Mouse (Mus musculus): ENCODE data around the gene Wipi1.
"Not testable (repeated sequence)": the region's sequence is repeated elsewhere in the genome, so short reads cannot be mapped to it uniquely, and the experiment has no call there.

Gene Wipi1

DNA sequence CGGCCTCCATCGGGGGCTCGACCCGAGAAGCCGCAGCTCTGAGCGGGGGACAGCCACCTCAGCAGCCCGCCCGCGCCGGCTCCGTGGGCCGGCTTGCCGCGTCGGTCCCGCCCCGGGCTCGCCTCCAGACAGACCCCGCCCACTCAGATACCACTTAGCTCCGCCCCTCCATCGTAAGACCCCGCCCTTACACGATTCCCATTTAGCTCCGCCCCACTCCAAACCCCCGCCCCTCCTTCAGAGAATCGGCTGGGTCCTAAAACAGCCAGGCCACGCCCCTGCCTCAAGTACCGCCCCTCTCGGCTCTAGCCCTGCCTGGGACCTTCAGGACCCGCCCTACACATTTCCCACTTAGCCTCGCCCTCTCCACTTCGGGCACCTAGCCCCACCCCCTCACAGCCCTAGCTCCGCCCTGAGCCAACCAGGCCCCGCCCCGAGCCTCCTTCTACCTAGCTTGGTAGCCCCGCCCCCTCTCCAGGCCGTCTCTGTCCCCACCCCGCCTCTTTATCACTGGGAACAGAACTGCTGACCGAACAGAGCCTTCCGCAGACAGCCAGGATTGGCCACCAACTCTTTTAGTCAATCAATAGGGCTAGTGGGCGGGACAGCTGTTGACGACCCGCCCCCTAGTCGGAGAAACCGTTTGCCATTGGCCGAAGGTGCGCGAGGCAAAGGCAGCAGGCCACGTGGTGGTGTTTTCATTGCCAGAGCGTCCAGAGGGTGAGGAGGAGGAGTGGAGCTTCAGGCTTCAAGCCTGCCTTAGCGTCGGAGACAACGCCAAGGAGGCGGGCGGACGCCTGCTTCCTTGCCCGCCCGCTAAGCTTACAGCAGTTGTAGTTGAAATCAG, at the start of gene Wipi1:
TSS of gene Wipi1 (minus strand) at position 665 of the 847 bp plus-strand sequence.
- in situ Hi-C loops (cut with MboI, MseI): no loop called here

- in situ Hi-C loops (cut with MboI, MseI): not testable (repeated sequence)
These were observed 48.8 kb upstream of the Wipi1 start for GRCm38 (mm10) chr11:109660526-109660925.

DNA sequence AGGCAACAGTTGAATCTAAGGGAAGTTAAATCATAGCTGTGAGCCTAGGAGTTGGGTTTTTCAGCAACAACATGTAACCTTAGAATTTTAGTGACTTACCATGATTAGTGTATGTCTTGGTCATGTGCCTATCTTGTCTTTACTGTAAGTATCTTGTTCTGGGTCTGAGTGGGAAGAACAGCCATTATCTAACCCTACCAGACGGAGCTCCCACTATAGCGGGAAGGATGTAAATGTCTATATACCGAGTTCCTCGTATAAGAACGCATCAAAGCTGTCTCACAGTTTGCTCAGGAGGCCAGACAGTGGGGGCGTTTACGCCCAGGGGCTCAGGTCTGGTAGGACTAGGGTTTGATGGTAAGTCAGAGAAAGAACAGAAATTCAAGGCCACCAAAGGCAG, 44.5 kb upstream of the Wipi1 start:
- in situ Hi-C loops (cut with MboI, MseI): no loop called here

DNA sequence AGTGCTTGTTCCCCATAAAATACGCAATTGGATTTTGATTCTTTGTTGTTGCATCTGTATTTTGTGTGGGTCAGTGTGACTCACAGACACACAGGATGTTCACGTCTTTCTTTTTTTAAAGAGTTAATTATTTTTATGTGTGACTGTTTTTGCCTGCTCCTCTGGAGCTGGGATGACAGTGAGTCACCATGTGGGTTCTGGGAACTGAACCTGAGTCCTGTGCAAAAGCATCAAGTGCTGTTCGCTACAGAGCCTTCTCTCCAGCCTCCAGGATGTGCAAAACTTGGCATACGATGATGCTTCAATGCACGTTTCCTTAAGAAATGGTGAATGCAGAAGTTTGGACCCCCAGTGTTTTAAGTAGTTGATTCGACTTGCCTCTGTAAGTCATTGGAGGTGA, 42.8 kb upstream of the Wipi1 start:
- in situ Hi-C loops (cut with MboI, MseI): no loop called here

DNA sequence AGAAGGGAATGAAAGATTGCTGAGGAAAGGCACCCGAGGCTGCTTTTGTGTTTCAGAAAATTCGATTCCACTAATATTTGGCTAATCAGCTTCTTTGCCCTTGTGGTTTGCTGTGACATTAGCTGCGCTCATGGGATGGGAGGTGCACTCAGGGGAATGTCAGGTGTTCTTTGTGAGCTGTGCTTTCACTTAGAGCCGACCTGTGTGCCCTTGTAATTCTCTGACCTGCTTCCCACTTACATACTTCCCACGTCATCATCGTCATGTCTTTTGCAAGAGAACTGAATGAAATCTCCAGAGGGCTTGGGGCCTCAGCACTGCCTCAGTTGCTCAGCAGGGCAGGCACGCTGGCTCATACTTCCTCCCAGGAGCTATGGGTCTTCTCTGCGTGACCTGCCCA, 41.4 kb upstream of the Wipi1 start:
- in situ Hi-C loops (cut with MboI, MseI): no loop called here

DNA sequence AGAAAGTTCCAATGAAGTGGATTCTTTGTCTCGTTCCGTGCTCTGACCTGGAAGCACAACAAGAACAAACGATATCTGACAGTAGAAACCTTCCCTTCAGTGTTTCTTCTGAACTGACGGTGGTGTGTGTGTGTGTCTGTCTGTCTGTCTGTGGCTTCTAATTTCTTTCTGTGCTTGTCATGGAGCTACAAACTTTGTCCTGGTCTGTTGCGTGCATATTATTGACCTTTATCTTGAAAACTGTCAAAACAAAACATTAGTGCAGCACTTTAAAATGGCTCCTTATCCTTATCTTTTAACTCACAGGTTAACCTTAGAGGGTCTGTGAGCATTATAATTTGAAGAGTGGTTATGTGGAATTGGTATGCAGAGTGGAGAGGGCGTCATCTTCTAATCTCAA, 40.7 kb upstream of the Wipi1 start:
- in situ Hi-C loops (cut with MboI, MseI): no loop called here

- in situ Hi-C loops (cut with MboI, MseI): no loop called here
These were observed 39.8 kb upstream of the Wipi1 start for GRCm38 (mm10) chr11:109651566-109652024.

DNA sequence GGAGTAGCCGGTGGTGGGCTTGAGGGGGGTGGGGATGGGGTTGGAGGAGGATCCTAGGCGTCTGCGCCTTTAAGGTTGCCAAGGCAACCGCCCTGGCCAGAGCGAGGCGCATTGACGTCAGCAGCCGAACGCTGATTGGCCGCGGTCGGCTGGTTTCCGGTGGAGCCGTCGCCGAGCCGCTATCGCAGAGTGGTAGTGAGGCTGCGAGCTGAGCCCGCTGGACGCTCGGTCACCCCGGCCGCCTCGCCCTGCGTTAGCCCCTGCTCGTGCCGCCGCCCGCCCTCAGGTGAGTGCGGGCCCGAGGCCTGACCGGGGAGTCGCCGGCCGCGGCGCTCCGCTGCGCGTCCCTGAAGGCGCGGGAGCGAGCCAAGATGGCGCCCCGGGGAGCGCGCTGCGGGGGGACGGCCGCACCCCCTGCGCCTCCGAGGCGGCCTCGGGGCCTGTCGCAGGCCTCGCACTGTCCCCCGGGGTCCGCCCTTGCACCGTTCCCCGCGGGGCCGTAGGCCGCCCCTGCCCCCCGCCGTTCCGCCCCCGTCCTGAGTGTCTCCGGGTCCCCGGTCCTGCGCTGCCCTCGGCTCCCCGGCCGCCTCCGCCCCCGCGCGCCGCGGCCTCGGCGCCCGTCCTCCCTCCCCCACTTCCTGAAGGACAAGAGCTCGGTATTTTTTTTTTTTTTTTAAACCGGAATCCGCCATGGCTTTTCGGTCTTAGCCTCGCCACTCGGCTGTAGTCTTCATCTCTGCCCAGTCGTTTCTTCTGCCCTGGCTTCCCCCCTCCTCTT, 39.2 kb upstream of the Wipi1 start:
- in situ Hi-C loops (cut with MboI, MseI): no loop called here

DNA sequence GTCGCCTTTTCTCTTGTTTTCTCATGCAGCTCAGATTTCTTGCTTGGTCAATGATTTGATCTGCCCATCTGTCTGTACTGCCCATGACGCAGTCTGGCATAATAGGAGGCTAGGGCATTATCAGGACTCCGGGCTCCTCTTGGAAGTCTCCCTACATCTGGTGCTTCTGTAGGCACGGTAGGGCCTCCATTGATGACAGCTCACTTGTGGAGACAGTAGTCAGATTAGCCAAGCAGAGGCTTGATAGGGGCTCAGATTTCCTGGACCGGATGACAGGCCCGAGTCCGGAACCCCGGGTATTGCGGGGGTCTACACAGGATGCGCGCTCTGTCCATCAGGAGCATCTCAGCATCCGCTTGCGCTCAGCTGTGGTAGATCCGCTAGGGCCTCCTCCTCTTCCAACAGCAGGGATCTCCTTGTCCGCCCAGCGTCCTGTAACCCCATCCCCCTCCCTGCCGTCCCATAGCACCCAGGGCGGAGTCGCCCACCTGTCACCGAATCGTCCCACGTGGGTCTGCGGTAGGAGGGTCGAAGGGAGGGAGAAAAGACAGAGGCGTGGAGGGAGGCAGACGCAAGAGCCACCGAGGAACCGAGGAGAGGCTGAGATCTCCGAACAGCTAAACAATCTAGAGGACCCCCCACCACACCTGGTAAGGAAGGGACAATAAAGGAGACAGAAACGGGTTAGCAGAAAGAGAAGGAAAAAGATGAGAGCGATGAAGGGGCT, 38.4 kb upstream of the Wipi1 start:
- in situ Hi-C loops (cut with MboI, MseI): no loop called here

GRCm38 (mm10) chr11:109649206-109649605, 37.4 kb upstream of the Wipi1 start, which contains the start of gene Prkar1a:
Gene Prkar1a (plus strand): TSS chr11:109649405.
- in situ Hi-C loops (cut with MboI, MseI): no loop called here

DNA sequence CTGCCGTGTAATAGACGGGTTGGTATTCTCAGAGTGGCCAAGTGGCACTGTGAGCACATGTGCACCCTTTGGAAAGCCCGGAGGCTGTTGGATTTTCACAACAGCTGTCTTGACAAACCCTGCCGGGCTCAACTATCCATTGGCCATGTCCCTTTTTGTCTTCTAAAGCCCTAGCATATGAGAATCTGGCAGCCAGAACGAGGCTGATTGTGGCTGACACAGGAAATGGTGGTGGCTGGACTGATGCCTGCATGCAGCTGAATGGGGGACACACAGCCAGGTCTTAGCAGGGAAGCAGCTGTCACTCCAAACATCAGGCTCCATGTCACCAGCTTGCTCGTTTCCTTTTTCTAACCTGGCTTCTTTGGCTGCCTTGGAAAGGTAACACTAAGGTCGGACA, 36.7 kb upstream of the Wipi1 start:
- in situ Hi-C loops (cut with MboI, MseI): no loop called here

DNA sequence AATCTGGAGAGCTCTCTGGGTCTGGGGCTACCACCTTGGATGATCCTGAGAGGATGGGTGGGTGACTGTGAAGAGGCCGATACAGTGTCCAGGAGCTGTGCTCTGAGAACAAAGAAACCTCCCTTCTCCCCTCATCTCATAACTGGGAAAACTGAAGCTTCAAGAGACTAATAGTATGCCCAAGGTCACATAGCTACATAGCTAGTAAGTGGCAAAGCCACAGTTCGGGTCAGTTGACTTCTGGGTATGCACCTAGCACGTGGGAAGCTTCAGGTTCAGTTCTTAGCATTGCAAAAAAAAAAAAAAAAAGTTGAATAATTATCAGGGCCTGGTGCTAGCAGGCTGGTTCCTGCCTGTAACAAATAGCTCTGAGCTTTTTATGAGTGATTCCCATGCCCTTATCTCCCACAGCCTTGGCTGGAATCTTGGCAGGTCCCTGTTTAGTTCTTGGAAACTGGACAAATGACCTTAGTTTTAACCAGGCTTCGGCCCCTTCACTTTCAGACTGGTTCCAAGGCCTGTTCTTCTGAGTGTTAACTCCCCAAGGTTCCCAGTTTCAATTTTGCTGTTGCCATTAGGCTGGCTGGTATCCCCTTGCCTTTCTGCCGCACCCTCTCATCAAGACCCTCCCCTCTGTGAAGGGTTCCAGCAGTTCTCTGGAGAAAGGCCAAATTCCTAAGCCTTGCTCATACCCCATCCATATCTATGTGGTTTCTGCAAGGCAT, 29.9 kb upstream of the Wipi1 start:
- in situ Hi-C loops (cut with MboI, MseI): no loop called here

GRCm38 (mm10) chr11:109635871-109636395, 24.2 kb upstream of the Wipi1 start:
- in situ Hi-C loops (cut with MboI, MseI): no loop called here

DNA sequence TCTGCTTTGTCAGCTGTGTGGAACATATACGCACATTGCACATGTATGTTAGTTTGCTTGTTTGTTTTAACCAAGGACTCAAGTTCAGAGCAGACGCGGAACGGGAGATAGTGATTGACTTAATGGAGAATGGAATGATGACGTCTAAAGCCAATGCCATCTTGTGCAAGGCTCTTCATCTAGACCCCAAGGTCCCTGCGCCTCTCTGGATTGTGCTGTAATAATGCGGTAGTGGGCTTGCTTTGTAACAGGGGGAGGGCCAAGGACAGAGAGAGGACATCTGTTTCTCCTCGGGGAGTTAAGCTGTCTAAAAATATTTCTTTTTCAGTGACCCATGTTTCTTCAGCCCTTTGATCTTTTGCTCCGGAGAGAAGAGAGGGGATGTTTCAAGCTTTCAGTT, 23.2 kb upstream of the Wipi1 start:
- in situ Hi-C loops (cut with MboI, MseI): no loop called here

DNA sequence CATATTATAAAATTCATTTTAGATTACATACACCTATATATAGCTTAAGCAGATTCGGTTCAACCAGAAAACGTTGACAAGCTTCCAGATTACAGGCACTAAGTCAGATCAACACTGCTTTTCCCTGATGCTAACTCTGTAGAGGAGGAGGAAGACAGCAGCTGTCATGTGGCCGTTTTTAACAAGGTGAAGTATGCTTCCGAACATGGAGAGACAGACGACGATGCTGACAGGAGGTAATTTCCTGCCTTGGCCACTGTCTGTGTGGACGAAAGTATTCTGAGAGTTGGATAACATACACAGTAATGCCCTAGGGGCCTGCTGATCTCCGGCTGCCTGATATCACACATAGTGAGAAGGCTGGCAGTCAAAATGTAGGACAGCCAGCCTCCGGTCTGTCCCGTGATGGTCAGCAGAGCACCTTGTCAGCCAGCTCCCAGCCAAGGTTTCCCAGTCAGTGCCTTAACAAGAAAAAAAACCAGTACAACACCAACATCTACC, 17.3 kb upstream of the Wipi1 start:
- in situ Hi-C loops (cut with MboI, MseI): no loop called here

DNA sequence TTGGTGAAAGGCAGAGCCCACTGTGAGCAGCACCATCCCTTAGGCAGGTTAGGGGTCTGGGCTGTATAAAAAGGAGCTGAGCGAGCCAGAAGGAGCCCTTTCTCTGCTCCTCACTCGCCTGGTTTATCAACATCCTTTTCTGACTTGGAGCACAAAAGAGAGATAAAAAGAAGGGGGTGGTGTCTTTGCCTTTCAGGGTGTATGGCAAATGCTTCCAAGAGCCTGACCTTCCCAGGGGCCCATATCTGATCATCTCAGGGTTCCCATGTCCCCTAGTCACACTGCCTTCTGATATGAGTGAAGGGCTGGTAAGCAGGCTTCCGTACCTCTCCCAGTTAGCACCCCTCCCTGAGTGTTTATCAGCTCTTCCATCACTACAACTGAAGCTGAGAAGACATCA, 16.3 kb upstream of the Wipi1 start:
- in situ Hi-C loops (cut with MboI, MseI): no loop called here

DNA sequence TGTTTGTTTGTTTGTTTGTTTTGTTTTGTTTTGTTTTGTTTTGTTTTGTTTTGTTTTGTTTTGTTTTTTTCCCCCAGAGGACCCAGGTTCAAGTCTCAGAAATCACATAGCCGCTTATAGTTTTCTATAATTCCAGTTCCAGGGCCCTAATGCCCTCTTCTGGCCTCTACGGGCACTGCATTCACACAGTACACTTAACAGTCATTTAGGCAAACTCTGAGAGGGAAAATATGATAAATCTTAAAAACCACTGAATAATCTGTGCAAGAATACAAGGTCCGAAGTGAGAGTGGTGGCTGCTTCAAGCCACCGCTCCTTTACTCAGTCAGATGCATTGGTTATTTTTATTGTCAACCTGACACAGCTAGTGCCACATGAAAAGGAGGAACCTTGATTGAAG, 15.9 kb upstream of the Wipi1 start:
- in situ Hi-C loops (cut with MboI, MseI): no loop called here

DNA sequence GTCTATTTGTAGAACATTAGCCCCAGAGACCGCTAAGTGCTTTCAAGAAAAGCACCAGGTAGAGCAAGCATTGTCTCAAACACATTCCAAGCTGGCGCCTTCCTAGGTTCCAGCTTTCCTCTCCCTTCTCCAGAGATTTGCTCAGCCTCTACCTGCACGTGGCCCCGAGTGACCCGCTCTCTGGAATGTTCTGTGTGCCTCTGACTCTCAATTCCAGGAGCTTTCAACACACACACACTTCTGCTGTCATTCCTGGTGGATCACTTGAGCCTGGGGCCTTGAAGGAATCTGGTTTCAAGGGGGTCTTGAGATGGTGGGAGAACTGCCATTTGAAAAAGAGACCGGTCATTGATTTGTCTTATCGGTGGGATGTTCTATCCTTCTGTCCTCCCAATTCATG, 11.5 kb upstream of the Wipi1 start:
- in situ Hi-C loops (cut with MboI, MseI): no loop called here

- in situ Hi-C loops (cut with MboI, MseI): no loop called here
These were observed 10.8 kb upstream of the Wipi1 start for GRCm38 (mm10) chr11:109622518-109623037.

GRCm38 (mm10) chr11:109621183-109621582, 9.4 kb upstream of the Wipi1 start:
- in situ Hi-C loops (cut with MboI, MseI): no loop called here

GRCm38 (mm10) chr11:109620356-109620755, 8.6 kb upstream of the Wipi1 start:
- in situ Hi-C loops (cut with MboI, MseI): no loop called here
